Mouse (Mus musculus) liver, postnatal 0 days (tissue): ENCODE measurements at regions not wholly inside any gene's neighbourhood (a gene's known extent, or its start where the extent isn't known, plus 50 kb on each side); places are given as distances from the start of the nearest gene placed in this dataset.
A peak's percentile ranks its signal among the peaks of the same experiment; 100 is the strongest.

Source experiments
- ATAC-seq: fragments of 200-750 bp; cut with Nextera tagmentation; 2 replicates; pipeline ENCODE4 v1.8.0; 2017; ENCODE audit warnings: mild to moderate bottlenecking, moderate library complexity
- DNase-seq: peaks from one replicate; pipeline ENCODE4 v3.0.0-alpha.2; 2016
- H3K27ac ChIP-seq: fragments of 300-500 bp; sonication (generic); 2 replicates; pipeline ENCODE4 v1.5.1; 2014; ENCODE audit warnings: antibody characterized with exemption, moderate library complexity, mild to moderate bottlenecking, low read depth
- H3K27me3 ChIP-seq: fragments of 300-500 bp; sonication (generic); 2 replicates; pipeline ENCODE4 v1.6.1; 2014; ENCODE audit warnings: low read length, control low read depth, mixed read lengths; ENCODE audit not compliant: insufficient read depth
- H3K36me3 ChIP-seq: fragments of 300-500 bp; sonication (generic); replicated peaks from 2 replicates; pipeline ENCODE4 v1.6.1; 2014; ENCODE audit warnings: mild to moderate bottlenecking, control low read depth, low read length, moderate library complexity, mixed read lengths; ENCODE audit not compliant: insufficient read depth
- H3K4me1 ChIP-seq: fragments of 300-500 bp; sonication (generic); 2 replicates; pipeline ENCODE4 v1.6.1; 2014; ENCODE audit warnings: antibody characterized with exemption, mild to moderate bottlenecking, control low read depth; ENCODE audit not compliant: insufficient read depth
- H3K4me2 ChIP-seq: fragments of 300-500 bp; sonication (generic); 2 replicates; pipeline ENCODE4 v1.6.1; 2014; ENCODE audit warnings: low read depth, mild to moderate bottlenecking, low read length, moderate library complexity, mixed read lengths
- H3K4me3 ChIP-seq: fragments of 300-500 bp; sonication (generic); 2 replicates; pipeline ENCODE4 v1.5.1; 2014; ENCODE audit warnings: low read depth, low read length
- H3K9ac ChIP-seq: fragments of 300-500 bp; sonication (generic); replicated peaks from 2 replicates; pipeline ENCODE4 v1.6.1; 2014; ENCODE audit warnings: mild to moderate bottlenecking, moderate library complexity
- H3K9me3 ChIP-seq: fragments of 300-500 bp; sonication (generic); 2 replicates; pipeline ENCODE4 v1.6.1; 2016; ENCODE audit warnings: mild to moderate bottlenecking, control low read depth, low read length, mixed read lengths
- CTCF ChIP-seq: sonication (generic); IDR thresholded peaks from 2 replicates; pipeline ENCODE4 v1.5.1; 2016; ENCODE audit warnings: antibody characterized with exemption, low read depth
- EP300 ChIP-seq: IDR thresholded peaks from 2 replicates; pipeline ENCODE4 v1.6.1; 2016; ENCODE audit warnings: antibody characterized with exemption, low read depth, mild to moderate bottlenecking
- WGBS: fragments of 180-500 bp; shearing (Covaris S2); extraction: QIAGEN DNeasy Blood & Tissue Kit; methylation state at CpG from one replicate; pipeline ENCODE4 v1.1.7; 2014; ENCODE audit not compliant: insufficient replicate concordance; 5-methylcytosine and 5-hydroxymethylcytosine counted together

DNA sequence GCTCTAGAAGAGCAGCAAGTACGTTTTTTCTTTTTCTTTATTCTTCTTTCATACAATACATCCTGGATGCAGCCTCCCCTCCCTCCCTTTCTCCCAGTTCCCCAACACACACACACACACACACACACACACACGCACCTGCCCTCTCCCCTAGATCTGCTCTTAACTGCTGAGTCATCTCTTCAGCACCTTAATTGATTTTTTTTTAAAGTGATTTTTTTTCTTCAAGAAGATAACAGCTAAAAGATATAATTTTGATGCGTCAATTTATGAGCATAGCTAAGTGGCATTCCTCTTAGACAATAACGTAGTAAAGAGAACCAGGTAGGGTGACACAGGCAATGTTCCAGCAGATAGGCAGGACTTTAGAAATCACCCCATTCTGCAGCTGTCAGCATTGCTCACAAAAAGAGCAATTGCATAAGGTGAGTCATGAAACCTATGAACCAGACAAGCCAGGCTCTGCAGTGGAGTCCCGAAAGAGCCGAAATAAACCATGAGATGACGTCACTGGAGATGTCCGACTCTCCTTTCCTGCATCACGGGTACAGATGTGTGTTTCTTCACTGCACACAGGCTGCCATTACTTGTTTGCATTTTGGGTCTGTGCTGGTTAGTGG lies 63.9 kb upstream of the Tnrc6a start:
- Histone ChIP-seq H3K4me1 (no peaks in the 10 kb centered on the region), H3K27ac (no peak overlapping the region), H3K4me2 (no peak overlapping the region), H3K9me3 (peaks cover 2% of the 10 kb centered on the region; the same call in 1 of the 2 replicates), H3K27me3 (no peaks in the 10 kb centered on the region), H3K4me3 (no peak overlapping the region), H3K36me3 (no peaks in the 10 kb centered on the region), H3K9ac (no peak overlapping the region)
- DNase-seq, result no peak
- TF ChIP-seq CTCF (no peak), EP300 (no peak)
- WGBS, result 77% methylated on average over 9 of the region's 9 CpGs
- no peak for ATAC-seq

DNA sequence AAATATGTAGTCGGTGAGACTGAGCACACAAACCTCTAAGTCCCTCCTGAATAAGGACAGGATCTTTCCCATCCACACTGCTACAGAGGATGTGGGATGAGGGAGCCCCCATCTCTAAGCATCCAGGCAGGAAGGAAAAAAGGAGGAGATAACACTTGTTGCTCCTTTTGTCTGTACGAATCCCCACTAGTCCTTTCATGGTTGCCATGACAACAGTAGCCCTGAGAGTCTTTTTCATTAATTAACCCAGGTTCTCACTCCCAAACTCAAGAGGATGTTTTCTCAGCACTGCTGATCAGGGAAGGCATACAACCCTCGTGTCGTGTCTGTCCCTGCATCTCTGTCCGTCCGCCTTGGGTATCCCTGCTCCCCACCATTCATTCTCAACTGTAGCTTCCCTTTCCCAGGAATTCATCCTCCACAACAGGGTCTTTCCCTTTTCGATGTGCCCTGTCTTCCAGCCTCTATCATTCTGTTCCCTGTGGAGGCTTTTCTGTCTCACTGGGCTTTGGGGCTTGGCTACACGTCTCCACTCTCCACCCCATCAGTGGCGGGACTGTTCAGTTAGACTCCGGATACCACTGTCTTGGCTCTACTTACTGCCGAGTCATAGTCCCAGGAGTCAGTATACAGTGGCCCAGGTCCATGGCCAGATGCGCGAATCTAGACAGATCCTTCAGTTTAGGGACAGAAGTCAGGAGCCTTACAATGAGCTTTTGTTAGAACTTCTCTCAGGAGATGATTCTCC lies 60.2 kb upstream of the Tnrc6a start:
- no peak for TF ChIP-seq CTCF
- TF ChIP-seq EP300, result no peak
- Histone ChIP-seq H3K4me3 (no peak overlapping the region), H3K4me1 (no peaks in the 10 kb centered on the region), H3K9ac (no peak overlapping the region), H3K27ac (no peak overlapping the region), H3K9me3 (peaks cover 2% of the 10 kb centered on the region; the same call in 1 of the 2 replicates), H3K4me2 (no peak overlapping the region), H3K36me3 (no peaks in the 10 kb centered on the region), H3K27me3 (no peaks in the 10 kb centered on the region)
- WGBS, result 65% methylated on average over 13 of the region's 13 CpGs
- ATAC-seq, result no peak
- DNase-seq, result no peak

DNA sequence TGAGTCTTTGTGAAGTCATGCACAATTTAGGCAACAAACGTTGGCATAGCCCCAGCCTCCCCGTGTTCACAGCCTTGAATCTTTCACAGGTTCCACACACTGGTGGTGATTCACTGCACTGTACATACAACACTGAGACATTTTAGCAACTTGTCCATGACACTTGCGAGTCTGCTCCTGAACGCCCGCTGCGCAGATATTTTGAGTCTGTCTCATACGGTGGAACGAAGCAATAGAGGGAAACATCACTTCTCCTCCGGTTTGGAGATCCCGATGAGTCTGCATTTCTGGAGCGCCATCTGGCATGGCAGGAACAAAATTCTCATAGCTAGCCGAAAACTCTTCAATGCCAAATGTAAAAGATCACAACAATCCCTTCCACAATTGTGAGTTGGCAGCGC lies 57.7 kb upstream of the Tnrc6a start:
- H3K4me2 ChIP-seq, result no peak overlapping the region
- peaks cover 2% of the 10 kb centered on the region; the same call in 1 of the 2 replicates for H3K9me3 ChIP-seq
- DNase-seq (no peak), ATAC-seq (no peak)
- no peaks in the 10 kb centered on the region for H3K27me3 ChIP-seq
- no peak overlapping the region for H3K27ac ChIP-seq
- H3K4me3 ChIP-seq, result no peak overlapping the region
- no peaks in the 10 kb centered on the region for H3K4me1 ChIP-seq
- no peak overlapping the region for H3K9ac ChIP-seq
- 79% methylated on average over 13 of the region's 13 CpGs for WGBS
- H3K36me3 ChIP-seq, result no peaks in the 10 kb centered on the region
- TF ChIP-seq CTCF (no peak), EP300 (no peak)

DNA sequence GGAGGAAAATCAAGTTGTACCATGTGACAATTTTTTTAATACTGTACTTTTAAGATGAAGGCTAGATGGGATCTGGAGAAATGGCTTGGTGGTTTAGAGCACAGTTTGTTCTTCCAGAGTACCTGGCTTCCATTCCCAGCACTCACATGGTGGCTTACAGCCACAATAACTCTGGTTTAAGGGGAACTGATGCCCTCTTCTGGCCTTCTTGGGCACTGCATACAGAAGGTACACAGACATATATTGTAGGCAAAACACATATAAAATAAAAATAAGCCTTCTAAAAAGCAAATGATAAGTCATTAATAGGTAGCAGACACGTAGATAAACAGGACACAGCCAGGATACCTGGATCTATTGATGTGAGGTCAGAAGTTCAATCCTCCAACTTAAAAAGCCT lies 56.3 kb upstream of the Tnrc6a start:
- WGBS, result 61% methylated on average over 1 of the region's 1 CpGs
- H3K27ac ChIP-seq, result no peak overlapping the region
- H3K9me3 ChIP-seq, result no peaks in the 10 kb centered on the region
- no peak overlapping the region for H3K4me3 ChIP-seq
- no peak overlapping the region for H3K4me2 ChIP-seq
- ATAC-seq (no peak), DNase-seq (no peak)
- TF ChIP-seq EP300 (no peak), CTCF (peak; percentile 24; the same call in 1 of the 2 replicates)
- no peaks in the 10 kb centered on the region for H3K4me1 ChIP-seq
- H3K36me3 ChIP-seq, result no peaks in the 10 kb centered on the region
- H3K9ac ChIP-seq, result no peak overlapping the region
- no peaks in the 10 kb centered on the region for H3K27me3 ChIP-seq

DNA sequence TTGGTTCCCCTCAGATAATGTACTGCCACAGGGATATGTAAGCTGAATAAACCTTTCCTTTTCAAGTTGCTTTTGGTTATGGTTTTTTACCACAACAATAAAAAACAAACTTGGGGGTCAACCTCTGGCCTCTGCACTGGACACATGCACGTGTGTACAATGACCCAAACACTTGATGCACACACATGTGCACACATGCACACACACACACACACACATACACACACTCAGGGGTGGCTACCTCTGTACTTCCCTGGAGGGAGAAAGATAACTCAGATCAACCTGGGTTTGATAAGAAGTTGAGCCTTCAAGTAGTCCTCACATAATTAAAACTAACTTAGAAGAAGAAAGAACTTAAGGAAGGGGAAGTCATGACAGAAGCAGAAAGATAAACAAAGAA lies 55.4 kb upstream of the Tnrc6a start:
- TF ChIP-seq CTCF (no peak), EP300 (no peak)
- H3K4me2 ChIP-seq, result no peak overlapping the region
- no peak overlapping the region for H3K27ac ChIP-seq
- no peak overlapping the region for H3K9ac ChIP-seq
- no peaks in the 10 kb centered on the region for H3K36me3 ChIP-seq
- no peak for DNase-seq
- 40% methylated on average over 1 of the region's 1 CpGs for WGBS
- no peaks in the 10 kb centered on the region for H3K27me3 ChIP-seq
- H3K4me1 ChIP-seq, result no peaks in the 10 kb centered on the region
- no peaks in the 10 kb centered on the region for H3K9me3 ChIP-seq
- ATAC-seq, result no peak
- H3K4me3 ChIP-seq, result no peak overlapping the region

DNA sequence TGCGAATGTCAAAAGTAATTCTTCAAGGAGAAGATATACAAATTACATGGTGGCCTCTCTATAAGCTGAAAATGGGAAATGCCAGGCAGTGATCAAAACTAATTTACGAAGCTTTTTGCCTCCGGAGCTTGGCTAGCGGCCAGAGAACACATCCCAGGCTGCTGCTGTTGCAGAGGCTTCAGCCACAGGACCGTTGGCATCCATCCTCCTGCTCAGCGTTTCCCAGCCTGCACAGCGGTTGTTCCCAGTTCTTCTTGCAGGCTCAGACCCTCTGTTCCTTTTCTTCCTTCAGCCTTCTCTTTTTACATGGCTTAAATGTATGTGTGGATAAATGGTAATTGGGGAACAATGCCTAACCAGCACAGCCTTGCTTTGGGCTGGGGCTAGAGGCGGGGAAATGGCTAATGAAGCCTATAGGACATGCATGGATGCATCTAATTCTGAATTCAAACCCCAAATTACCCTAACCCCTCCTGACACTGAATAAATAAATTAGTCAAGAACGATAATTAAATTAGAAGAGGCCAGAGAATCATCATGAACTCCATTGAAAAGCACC lies 54.9 kb upstream of the Tnrc6a start:
- no peak overlapping the region for H3K27ac ChIP-seq
- H3K4me1 ChIP-seq, result no peaks in the 10 kb centered on the region
- H3K27me3 ChIP-seq, result no peaks in the 10 kb centered on the region
- TF ChIP-seq EP300, result no peak
- TF ChIP-seq CTCF, result no peak
- no peaks in the 10 kb centered on the region for H3K36me3 ChIP-seq
- no peak overlapping the region for H3K4me3 ChIP-seq
- no peak overlapping the region for H3K9ac ChIP-seq
- DNase-seq (no peak), ATAC-seq (no peak)
- no peaks in the 10 kb centered on the region for H3K9me3 ChIP-seq
- WGBS, result 66% methylated on average over 9 of the region's 9 CpGs
- no peak overlapping the region for H3K4me2 ChIP-seq
